Mouse (Mus musculus) MEL (cell line): ENCODE data around the gene Prr5l. TPM values are rescaled to one million over a fixed set of nuclear protein-coding genes. Genes with fewer than 3 reads are reported as not detected.

Experiments used
- DNase-seq: peaks from one replicate; pipeline ENCODE4 v3.0.0; 2011; ENCODE audit warnings: low read depth, low spot score
- H3K27ac ChIP-seq: 2 replicates; pipeline ENCODE4 v1.5.1; 2012; ENCODE audit warnings: low read depth, mild to moderate bottlenecking, control low read depth, low read length, moderate library complexity; ENCODE audit not compliant: control insufficient read depth
- H3K27me3 ChIP-seq, 2 experiments: fragments of 150-350 bp in 1 of 2; sonication (generic) in 1 of 2; 2 replicates each; pipeline ENCODE4 v1.6.1; 2012; ENCODE audit warnings: low read length in 2 of 2, mild to moderate bottlenecking in 2 of 2, improper control_type of control experiment in 1 of 2, moderate library complexity in 1 of 2; ENCODE audit not compliant: insufficient read depth in 2 of 2, control insufficient read depth in 1 of 2
- H3K36me3 ChIP-seq, 2 experiments: 2 replicates each; pipeline ENCODE4 v1.6.1; 2012 to 2014; ENCODE audit warnings: low read length in 2 of 2, improper control_type of control experiment in 1 of 2, inconsistent platforms in 1 of 2, mild to moderate bottlenecking in 1 of 2; ENCODE audit not compliant: insufficient read depth in 2 of 2, control insufficient read depth in 1 of 2
- H3K4me1 ChIP-seq, 2 experiments: fragments of 150-350 bp in 1 of 2; sonication (generic) in 1 of 2; 2 replicates each; pipeline ENCODE4 v1.6.1; 2012; ENCODE audit warnings: low read length in 2 of 2, improper control_type of control experiment in 1 of 2, mild to moderate bottlenecking in 1 of 2; ENCODE audit not compliant: insufficient read depth in 2 of 2, control insufficient read depth in 1 of 2
- H3K4me3 ChIP-seq, 2 experiments: fragments of 150-350 bp in 1 of 2; sonication (generic) in 1 of 2; 2 replicates each; pipeline ENCODE4 v1.5.1; 2012; ENCODE audit warnings: low read depth in 2 of 2, low read length in 2 of 2, mild to moderate bottlenecking in 2 of 2, moderate library complexity in 2 of 2, control low read depth in 1 of 2, improper control_type of control experiment in 1 of 2; ENCODE audit not compliant: control insufficient read depth in 1 of 2, insufficient read depth in 1 of 2
- H3K79me2 ChIP-seq: 2 replicates; pipeline ENCODE4 v1.6.1; 2012; ENCODE audit warnings: mild to moderate bottlenecking, low read length, moderate library complexity; ENCODE audit not compliant: control insufficient read depth, poor library complexity, insufficient read depth
- H3K9ac ChIP-seq: 2 replicates; pipeline ENCODE4 v1.6.1; 2012; ENCODE audit warnings: low read depth, mild to moderate bottlenecking, control low read depth, low read length, moderate library complexity; ENCODE audit not compliant: control insufficient read depth, poor library complexity, severe bottlenecking
- H3K9me3 ChIP-seq: fragments of 150-350 bp; sonication (generic); replicated peaks from 2 replicates; pipeline ENCODE4 v1.6.1; 2012; ENCODE audit warnings: mild to moderate bottlenecking, low read length, improper control_type of control experiment, moderate library complexity; ENCODE audit not compliant: insufficient read depth
- CHD2 ChIP-seq: IDR thresholded peaks from 2 replicates; pipeline ENCODE4 v1.6.1; 2011; ENCODE audit warnings: low read length, improper control_type of control experiment
- GATA1 ChIP-seq: IDR thresholded peaks from 2 replicates; pipeline ENCODE4 v1.6.1; 2011; ENCODE audit warnings: low read depth, low read length, improper control_type of control experiment
- JUND ChIP-seq: IDR thresholded peaks from 2 replicates; pipeline ENCODE4 v1.6.1; 2011; ENCODE audit warnings: low read depth, mild to moderate bottlenecking, improper control_type of control experiment, low read length
- MAX ChIP-seq: IDR thresholded peaks from 2 replicates; pipeline ENCODE4 v1.6.1; 2011; ENCODE audit warnings: low read length, improper control_type of control experiment
- MAZ ChIP-seq: IDR thresholded peaks from 2 replicates; pipeline ENCODE4 v1.6.1; 2012; ENCODE audit warnings: low read depth, mild to moderate bottlenecking, inconsistent platforms, low read length, improper control_type of control experiment
- MXI1 ChIP-seq: IDR thresholded peaks from 2 replicates; pipeline ENCODE4 v1.6.1; 2011; ENCODE audit warnings: mild to moderate bottlenecking, low read depth, low read length, improper control_type of control experiment
- POLR2AphosphoS2 ChIP-seq: IDR thresholded peaks from 2 replicates; pipeline ENCODE4 v1.6.1; 2011; ENCODE audit warnings: low read length, improper control_type of control experiment
- TBP ChIP-seq: IDR thresholded peaks from 2 replicates; pipeline ENCODE4 v1.8.0; 2011; ENCODE audit warnings: low read depth, low read length, improper control_type of control experiment
- USF1 ChIP-seq: IDR thresholded peaks from 2 replicates; pipeline ENCODE4 v1.6.1; 2014; ENCODE audit warnings: low read depth, mild to moderate bottlenecking, inconsistent platforms, low read length, improper control_type of control experiment, moderate library complexity
- ZC3H11A ChIP-seq: IDR thresholded peaks from 2 replicates; pipeline ENCODE4 v1.6.1; 2012; ENCODE audit warnings: low read depth, mild to moderate bottlenecking, inconsistent platforms, low read length, improper control_type of control experiment
- ZKSCAN1 ChIP-seq: IDR thresholded peaks from 2 replicates; pipeline ENCODE4 v1.6.1; 2012; ENCODE audit warnings: low read depth, mild to moderate bottlenecking, inconsistent platforms, low read length, improper control_type of control experiment, moderate library complexity
- ZNF384 ChIP-seq: IDR thresholded peaks from 2 replicates; pipeline ENCODE4 v1.6.1; 2012; ENCODE audit warnings: low read depth, mild to moderate bottlenecking, inconsistent platforms, low read length, improper control_type of control experiment
- polyA plus RNA-seq, 2 experiments: library from polyadenylated mRNA; stranded (reverse) in 1 of 2; unstranded in 1 of 2; fragments of >175 nt in 1 of 2; fragments of >200 nt in 1 of 2; gene quantifications; 2 replicates each; pipeline versions ENCODE4 v1.2.1 to v1.2.4; 2012; ENCODE audit warnings: low replicate concordance in 2 of 2, low read depth in 1 of 2; ENCODE audit not compliant: insufficient read length in 2 of 2, insufficient read depth in 1 of 2, missing spikeins in 1 of 2
- total RNA-seq: library from RNA; depleted of rRNA; stranded (reverse); fragments of 300-350 nt; gene quantifications from 2 replicates; pipeline ENCODE4 v1.2.3, GENCODE M21; 2012

The Prr5l gene
- total and polyA plus RNA-seq, 3 experiments, result 0.04 TPM; not detected in 2

- no peak overlapping the region for H3K9ac ChIP-seq
- H3K27ac ChIP-seq, result no peak overlapping the region
- TF ChIP-seq MAX (no peak), TBP (no peak), JUND (no peak), ZC3H11A (no peak), ZKSCAN1 (no peak), GATA1 (no peak)
- TF ChIP-seq, all 39 proteins: peak for 0
- no peak for DNase-seq
- Histone ChIP-seq H3K9me3 (no peaks in the 10 kb centered on the region), H3K27me3 (no peaks in the 10 kb centered on the region), H3K36me3 (peaks cover 0 to 7% of the 10 kb centered on the region in 2 experiments; a peak in 2 of 4 replicates), H3K4me1 (no peaks in the 10 kb centered on the region), H3K79me2 (no peaks in the 10 kb centered on the region), H3K4me3 (no peak overlapping the region)
Observed at GRCm38 (mm10) chr2:101688011-101688410, 194.8 kb downstream of the Prr5l start.

GRCm38 (mm10) chr2:101684421-101684820, 198.4 kb downstream of the Prr5l start:
- no peak for TF ChIP-seq CHD2
- TF ChIP-seq MXI1, result no peak
- no peak for DNase-seq
- peaks cover 10% of the 10 kb centered on the region for H3K79me2 ChIP-seq
- no peaks in the 10 kb centered on the region for H3K27me3 ChIP-seq
- no peaks in the 10 kb centered on the region; a peak in 1 of 4 replicates for H3K4me1 ChIP-seq
- H3K4me3 ChIP-seq, result no peak overlapping the region
- no peak overlapping the region for H3K27ac ChIP-seq
- no peaks in the 10 kb centered on the region for H3K9me3 ChIP-seq
- peaks cover 2% of the 10 kb centered on the region in 2 experiments for H3K36me3 ChIP-seq
- H3K9ac ChIP-seq, result no peak overlapping the region

DNA sequence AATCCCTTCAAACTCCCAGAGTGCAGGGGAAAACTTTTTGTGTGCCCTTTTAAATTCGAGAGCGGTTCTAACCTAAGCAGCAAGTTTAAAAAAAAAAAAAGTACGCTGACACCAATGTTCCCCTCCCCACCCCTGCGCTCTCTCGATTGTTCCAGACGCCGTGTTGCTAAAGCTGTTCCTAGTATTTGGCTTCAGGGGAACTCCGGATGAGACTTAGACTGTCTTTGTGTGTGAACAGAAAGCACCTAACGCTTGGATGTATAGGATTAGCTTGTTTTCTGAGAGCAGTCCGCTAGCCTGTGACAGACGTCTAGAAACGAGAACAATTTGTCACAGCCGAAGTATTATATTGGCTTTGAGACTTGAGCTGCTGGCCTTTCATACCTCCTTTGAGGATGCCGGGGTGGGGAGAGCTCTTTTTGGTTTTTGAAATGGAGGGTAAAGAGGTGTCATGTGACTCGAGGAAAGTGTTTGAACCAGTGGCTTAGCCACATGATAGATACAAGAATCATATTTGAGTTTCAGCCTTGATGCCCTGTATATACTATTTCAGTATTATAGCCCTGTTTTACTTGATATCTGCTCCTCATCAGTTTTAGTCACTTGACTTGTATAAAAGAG, 203.6 kb downstream of the Prr5l start:
- peak; percentile 41 for DNase-seq
- H3K4me1 ChIP-seq, result peaks cover 0 to 3% of the 10 kb centered on the region in 2 experiments; a peak in 2 of 4 replicates
- peaks cover 0 to 5% of the 10 kb centered on the region in 2 experiments; a peak in 2 of 4 replicates for H3K36me3 ChIP-seq
- TF ChIP-seq USF1 (peak; percentile 75), ZNF384 (peak; percentile 58), POLR2AphosphoS2 (no peak), MAZ (0 out of 2 replicates have a peak, but pooled peaks have one; percentile 37)
- H3K27ac ChIP-seq, result no peak overlapping the region
- peak overlapping the region; percentile 93 for H3K9ac ChIP-seq
- H3K79me2 ChIP-seq, result peaks cover 20% of the 10 kb centered on the region
- H3K9me3 ChIP-seq, result no peaks in the 10 kb centered on the region
- H3K27me3 ChIP-seq, result peaks cover 0 to 4% of the 10 kb centered on the region in 2 experiments; a peak in 2 of 4 replicates
- H3K4me3 ChIP-seq, result peak overlapping the region; percentile 81 to 91
